Mouse (Mus musculus) adrenal gland, adult 2 months (tissue): ENCODE results near the gene Eif4a2. TPM values are rescaled to one million over a fixed set of nuclear protein-coding genes. Genes with fewer than 3 reads are reported as not detected.
"Not testable (repeated sequence)": the region's sequence is repeated elsewhere in the genome, so short reads cannot be mapped to it uniquely, and the experiment has no call there.

Source experiments
- DNase-seq: peaks from one replicate; pipeline ENCODE4 v3.0.0; 2021
- long read RNA-seq: library from polyadenylated mRNA; stranded (forward); transcript quantifications from one replicate; pipeline ENCODE4 v2.0.0, GENCODE M21; 2021
- polyA plus RNA-seq: library from polyadenylated mRNA; depleted of rRNA; stranded (reverse); fragments of >200 nt; gene quantifications from 2 replicates; pipeline ENCODE4 v1.2.3, GENCODE M21; 2012; rRNA removed
- total RNA-seq, 2 experiments: library from RNA; stranded (reverse); gene quantifications; 2 replicates each; pipeline ENCODE4 v1.2.3; 2021

Gene Eif4a2
- total RNA-seq (100 to 1,000 TPM; 474 to 617 TPM), polyA plus RNA-seq (24.3 and 27.9 TPM in 2 replicates)
- long read RNA-seq, transcript Eif4a2-203 (11 exons, 1,227 nt): minor isoform, 81 of 326 reads
- long read RNA-seq, transcript Eif4a2-201 (11 exons, 2,208 nt): major isoform, 185 of 326 reads
- long read RNA-seq, partial matches to known transcripts: 14 of 326 reads
- long read RNA-seq, other reads (novel, unspliced or antisense): 36 of 326 reads

DNA sequence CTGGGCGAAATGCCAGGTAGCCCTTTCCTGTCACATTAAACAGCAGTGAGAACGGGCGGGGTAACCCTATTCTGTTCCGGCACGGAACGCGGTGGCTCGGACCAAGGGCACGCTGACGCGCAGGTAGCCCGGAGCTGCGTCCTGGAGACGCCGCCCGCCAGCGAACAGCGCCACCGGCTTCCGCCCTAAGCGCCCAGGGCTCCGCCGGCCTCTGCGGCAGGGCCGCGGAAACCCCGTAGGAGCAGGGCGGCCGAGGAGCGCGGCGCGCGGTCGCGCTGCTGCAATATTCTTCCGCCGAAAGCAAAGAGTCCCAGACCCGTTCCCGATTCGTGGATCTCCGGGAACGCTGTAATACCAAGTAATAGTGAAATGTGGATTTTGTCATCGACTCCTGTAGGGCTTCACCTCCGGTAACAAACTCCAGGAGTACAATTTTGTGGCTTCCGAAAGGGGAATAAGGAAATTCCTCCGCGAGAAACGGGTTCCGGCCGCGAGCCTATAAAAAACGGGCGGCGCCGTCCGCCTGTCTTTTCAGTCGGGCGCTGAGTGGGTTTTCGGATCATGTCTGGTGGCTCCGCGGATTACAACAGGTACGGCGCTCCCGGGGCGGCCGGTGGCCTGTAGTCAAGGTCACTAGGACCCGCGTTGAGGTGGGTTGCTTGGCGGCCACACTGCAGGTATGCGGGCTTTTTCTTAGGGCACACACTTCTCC lies at the start of gene Eif4a2:
Gene Eif4a2, plus strand, starts transcription at position 214 of the 712 bp plus-strand sequence.
- DNase-seq: peak; percentile 96

DNA sequence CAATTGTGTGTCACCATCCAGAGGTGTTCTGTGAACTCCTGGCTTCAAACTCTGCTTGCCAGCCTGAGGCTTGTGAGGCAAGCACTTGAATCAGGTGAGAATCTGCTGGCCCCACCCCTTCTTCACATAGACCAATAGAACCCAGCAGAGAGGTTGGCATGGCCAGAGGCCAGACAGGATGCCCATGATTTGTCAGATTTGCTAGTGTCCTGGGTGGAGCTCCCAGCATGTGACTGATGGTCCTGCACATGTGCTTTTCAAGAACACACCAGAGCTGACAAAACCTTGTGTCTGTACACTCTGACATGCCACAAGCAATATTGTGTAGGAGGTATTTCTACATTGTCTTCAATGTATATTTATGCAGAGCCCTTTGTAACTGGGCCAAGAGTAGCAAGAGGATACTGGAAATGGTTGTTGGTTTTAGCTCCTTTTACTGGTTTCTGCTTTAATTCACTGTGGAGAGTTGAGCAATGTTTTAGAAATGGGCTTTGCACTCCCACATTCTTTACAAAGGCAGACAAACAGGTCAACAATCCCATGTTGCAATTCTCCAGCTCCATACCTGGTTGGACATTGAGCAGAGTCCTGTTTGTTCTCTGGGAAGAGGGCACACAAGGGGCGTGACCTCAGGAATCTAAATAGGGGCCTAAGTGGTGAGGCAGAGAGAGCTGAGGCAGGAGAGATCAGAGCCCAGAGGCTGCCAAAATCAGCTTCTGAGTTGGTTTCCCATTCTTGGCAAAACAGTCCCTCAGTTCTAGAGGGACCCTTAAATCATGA lies 49.4 kb upstream of the Eif4a2 start, which contains the start of gene Kng1:
Gene Kng1, plus strand, starts transcription at position 198 of the 780 bp plus-strand sequence.
- DNase-seq: not testable (repeated sequence)

DNA sequence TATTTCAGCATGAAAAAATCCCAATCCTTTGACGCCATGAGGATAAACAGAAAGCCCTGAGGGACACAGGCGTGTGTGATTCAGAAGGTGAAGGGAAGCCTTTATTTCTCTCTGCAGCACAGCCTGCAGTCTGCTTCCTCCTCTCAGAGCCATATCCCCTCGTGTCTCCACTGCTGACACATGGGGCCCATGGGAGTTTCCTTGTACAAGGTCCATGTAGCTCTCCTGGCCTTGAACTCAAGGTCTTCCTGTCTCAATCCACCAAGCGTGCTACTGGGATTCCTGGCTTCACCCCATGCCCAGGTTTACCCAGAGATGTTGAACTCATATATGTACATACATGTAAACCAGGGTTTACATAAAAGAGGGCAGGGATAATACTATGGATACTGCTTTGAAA lies 47.6 kb upstream of the Eif4a2 start:
- DNase-seq: not testable (repeated sequence)

DNA sequence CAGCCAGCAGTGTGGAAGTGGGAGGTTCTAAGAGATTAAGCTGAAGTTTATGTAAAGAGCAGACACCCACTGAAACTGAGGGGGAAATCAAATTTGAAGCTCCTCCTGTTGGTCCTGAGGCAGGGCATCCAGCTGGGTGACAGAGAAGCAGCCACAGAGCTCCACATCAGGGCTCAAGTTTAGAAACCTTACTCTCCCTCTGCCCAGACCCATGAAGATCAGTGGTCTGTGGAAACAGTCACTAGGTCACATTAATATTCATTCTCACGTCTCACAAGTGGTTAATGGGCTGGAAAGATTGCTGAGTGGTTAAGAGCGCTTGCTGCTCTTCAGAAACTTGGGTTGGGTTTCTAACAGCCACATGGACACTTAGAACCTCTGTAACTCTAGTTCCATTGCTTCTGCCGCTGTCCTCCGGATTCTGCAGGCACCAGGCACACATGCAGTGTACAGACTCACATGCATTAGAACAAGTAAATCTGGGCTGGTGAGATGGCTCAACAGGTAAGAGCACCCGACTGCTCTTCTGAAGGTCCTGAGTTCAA lies 46.4 kb upstream of the Eif4a2 start:
- DNase-seq: not testable (repeated sequence)

DNA sequence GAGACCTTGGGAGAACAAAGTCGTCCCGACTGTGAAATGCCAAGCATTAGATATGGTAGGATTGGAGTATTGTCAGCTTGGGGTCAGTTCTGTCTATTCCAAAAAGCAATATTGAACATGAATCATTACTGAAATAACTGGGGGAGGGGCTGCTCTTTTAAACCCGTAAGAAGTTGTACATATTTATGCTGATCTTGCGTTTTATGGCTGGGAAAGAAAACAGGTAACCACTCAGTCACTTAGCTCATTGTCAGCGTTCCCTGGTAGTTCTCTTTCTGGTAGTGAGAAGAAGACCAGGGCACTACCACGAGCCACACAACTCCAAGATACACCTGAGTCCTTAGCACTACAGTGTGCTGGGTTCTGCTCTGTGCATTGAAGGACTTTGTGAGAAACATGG lies 29.7 kb upstream of the Eif4a2 start:
- not testable (repeated sequence) for DNase-seq

DNA sequence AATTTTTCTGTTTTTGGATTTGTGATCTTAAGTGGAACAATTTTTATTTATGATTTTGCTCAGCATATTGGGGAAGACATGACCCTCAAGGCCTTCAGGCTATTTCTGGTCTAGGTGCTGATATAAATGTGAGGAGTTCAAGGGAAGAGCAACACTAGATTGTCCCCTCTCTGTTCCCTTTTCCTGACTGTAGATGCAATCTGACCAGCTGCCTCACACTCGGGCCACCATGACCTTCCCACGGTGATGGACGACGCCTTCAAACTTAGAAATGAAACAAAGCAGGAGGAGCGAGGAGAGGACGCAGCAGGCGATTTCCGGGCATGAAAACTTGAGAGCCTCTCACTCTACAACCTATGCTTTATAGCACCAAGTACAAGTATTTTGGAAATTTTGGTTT lies 20.1 kb upstream of the Eif4a2 start:
- not testable (repeated sequence) for DNase-seq

DNA sequence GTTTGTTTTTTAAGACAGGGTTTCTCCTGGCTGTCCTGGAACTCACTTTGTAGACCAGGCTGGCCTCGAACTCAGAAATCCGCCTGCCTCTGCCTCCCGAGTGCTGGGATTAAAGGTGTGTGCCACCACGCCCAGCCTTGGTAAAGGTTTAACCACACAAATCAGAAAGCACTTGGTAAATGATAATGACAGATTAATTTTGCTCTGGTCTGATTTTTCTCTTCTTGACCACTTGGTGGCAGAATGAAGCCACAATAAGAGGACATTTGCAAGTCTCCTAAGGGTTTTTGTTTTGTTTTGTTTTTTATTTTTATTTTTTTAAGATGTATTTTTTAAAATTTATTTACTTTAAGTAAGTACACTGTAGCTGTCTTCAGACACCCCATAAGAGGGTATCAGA lies 19.5 kb upstream of the Eif4a2 start:
- DNase-seq: not testable (repeated sequence)

DNA sequence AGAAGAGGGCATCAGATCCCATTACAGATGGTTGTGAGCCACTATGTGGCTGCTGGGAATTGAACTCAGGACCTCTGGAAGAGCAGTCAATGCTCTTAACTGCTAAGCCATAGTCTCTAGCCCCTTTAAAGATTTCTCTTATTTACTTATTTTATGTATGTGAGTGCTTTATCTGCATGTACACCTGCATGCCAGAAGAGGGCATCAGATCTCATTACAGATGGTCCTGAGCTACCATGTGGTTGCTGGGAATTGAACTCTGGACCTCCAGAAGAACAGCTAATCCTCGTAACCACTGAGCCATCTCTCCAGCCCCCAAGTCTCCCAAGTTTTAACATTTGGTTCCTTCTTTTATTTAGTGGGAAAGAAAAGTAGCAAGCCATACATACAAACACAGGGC lies 18.8 kb upstream of the Eif4a2 start:
- DNase-seq: not testable (repeated sequence)

DNA sequence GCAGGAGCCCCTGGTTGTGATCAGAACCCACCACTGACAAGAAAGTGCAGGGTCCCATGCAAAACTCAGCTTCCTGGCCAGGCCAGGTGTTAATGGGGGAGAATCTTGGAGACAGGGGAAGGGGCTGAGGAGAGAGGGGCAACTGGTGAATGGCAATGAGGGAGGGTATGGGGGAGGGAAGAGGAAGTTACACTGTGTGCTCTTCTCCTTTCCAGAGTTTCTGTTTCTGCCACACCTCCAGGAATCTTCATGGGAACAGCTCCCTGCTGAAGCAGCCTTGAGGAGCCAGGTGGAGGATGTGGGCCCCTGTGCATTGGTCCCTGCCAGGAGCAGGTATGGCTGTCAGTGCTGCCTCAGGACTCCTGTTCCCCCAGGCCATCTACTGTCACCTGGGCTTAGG lies 15.9 kb upstream of the Eif4a2 start:
- not testable (repeated sequence) for DNase-seq

DNA sequence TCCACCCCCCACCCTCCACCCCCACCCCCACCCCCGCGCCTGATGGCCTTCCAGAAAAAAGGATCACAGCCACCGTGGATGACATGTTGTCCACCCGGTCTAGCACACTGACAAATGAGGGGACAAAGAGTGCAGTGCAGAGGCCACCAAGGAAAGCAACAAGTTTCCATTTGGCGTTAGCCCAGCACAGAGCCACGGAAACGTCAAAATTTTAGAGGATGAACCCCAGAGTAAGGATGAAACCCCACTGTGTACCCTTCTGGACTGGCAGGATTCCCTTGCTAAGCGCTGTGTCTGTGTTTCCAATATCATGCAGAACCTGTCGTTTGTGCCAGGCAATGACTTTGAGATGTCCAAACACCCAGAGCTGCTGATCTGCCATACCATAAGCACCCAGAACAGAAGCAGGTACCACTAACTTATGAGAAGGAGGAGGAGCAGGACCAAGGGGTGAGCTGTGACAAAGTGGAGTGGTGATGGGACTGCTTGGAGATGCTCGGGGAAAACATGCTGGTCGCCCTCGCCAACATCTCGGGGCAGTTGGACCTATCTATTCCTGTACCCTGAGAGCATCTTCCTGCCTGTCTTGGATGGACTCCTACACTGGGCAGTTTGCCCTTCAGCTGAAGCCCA lies 13.8 kb upstream of the Eif4a2 start:
- no peak for DNase-seq

DNA sequence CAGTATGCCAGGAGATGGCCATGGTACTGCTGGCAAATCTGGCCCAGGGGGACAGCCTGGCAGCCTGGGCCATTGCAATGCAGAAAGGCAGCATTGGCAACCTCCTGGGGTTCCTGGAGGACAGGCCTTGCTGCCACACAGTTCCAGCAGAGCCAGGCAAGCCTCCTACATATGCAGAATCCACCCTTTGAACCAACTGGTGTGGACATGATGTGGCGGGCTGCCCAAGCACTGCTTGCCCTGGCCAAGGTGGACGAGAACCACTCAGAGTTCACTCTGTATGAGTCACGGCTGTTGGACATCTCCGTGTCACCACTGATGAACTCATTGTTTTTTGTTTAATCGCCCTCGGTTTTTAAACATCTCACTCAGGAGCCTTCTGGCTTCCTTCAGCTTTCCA lies 13.1 kb upstream of the Eif4a2 start:
- no peak for DNase-seq

DNA sequence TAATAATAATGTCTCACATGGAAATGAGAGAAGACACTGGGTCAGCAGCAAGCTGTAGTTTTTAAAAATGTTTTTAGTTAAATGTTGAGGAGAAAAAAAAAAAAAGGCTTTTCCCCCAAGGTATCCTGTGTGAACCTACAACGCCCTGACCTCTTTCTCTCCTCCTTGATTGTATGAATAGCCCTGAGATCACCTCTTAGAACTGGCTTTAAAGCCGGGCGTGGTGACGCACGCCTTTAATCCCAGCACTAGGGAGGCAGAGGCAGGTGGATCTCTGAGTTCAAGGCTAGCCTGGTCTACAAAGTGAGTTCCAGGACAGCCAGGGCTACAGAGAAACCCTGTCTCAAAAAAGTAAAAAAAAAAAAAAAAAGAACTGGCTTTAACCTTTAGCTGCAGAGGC lies 11.7 kb upstream of the Eif4a2 start:
- not testable (repeated sequence) for DNase-seq

DNA sequence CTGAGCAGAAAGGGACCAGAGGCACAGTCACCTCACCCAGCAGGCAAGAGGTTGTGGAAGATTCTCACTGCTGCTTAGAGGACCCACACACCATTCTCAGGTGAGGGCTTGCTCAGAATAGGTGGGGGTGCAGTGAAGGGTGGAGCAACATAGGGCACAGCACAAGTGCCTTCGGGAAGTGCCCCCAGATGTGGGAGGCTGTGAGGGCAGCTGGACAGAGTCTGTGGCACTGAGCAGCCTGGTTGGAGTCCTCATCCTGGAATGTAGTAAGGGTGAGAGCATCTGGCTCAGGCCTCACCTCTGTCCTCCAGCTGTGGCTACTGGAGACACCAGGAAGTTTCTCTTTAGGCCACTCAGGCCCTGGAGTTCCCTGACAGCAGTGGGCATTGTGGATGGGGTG lies 10.4 kb upstream of the Eif4a2 start:
- not testable (repeated sequence) for DNase-seq

DNA sequence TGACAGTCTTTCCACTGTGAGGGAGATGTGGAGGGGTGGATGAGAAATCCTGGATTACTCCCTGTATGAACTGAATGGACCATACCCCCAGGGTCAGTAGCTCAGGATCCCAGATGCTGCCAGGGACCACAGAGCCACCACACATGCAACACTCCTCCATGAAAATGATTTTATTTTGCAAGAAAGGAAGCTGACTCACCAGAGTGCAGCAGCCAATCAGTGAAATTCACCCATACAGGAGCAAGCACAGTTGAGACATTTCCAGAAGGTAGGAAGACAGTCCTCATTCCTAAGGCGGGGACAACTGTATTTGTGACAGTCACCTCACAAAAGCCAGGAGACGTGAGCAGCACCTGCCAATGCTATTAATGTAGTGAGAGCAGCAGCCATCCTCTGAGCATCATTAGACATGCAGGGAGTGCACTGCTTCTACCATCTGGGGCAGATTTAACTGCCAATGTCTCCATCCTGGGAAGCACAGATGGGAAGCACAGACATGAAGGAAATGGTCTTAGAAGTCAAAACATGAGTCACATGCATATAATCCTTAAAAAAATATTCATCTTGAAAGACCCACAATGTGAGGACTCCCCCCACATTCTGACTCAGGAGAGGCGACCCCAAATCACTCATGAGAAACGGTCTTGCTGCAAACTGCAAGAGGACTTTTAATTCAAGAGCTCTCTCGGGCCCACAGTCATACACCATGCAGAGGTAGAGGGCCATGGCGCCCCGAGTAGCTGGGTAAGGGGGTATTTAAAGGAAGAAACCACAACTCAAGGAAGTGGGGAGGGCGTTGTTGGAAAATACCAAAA lies 9.7 kb upstream of the Eif4a2 start:
- DNase-seq: not testable (repeated sequence)

DNA sequence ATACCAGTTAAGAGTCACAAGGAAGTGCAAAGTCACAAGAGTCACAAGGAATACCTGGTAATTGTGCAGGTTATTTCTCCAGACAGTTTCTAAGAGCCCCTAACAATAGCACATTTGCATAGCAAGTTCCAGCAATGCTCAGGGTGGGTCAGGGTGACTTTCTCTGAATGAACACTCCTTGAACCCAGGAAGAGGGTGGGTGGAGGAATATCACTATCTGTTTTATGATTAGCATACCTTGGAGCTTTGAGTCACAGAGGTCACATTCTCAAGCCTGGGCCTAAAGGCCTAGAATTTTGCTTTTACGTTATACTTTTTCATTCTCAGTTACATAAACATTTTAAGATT lies 9.2 kb upstream of the Eif4a2 start:
- DNase-seq: not testable (repeated sequence)

DNA sequence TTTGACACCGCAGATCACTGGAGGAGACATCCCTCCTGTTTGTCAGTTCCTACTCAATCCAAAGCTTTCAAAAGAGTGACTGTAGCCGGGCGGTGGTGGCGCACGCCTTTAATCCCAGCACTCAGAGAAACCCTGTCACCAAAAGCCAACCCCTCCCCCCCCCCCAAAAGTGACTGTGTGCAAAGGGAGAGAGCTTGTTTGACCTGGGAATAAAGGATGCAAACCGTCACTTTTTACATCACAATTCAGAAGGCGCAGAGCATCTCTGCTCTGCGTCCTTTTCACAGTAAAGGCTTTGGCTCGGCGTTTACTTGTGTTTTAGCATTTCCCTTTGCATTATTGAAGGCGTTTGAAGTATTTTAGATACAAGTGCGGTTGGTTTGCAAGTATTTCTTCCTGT lies 7.6 kb upstream of the Eif4a2 start:
- DNase-seq: no peak

DNA sequence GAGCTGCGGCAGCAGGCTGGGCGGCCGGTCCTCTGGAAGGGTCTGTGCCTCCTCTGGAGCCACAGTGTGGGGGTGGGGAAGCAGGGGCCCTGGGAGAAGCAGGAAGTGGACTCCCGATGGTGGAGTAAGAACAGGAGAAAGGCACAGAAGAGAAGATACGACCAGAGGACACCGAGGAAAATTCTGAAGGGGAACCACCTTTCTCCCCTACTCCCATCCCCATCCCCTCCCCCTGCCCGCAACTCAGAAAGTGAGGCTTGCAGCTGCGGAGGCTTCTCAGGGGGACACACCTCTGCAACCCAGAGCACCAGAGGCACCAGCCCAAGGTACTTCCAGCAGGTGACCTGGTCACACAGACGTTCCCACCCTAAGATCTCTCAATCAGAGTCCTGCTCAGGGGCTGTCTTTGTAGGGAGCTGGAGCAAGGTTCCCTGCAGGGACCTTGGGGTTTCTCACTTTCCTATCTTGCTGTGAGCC lies 7.1 kb upstream of the Eif4a2 start:
- DNase-seq: no peak

DNA sequence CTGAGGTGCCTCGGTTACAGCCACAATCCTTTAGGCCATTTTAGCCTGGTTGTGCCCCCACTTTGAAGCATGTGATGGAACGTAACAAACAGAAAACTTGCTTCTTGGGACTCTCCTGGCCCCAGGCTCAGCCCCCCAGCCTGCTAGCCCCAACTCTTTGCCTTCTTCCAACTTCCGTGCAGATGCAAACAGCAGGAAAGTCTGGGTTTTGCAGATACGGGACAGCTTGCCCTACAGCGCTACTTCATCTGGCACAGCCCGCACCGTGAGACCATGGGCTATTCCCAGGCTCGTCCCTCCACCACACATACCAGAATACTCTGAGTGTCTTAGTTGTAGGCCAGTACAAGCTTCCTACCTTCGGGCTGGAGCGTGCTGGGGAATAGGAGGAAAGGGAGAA lies 6.6 kb upstream of the Eif4a2 start:
- no peak for DNase-seq

DNA sequence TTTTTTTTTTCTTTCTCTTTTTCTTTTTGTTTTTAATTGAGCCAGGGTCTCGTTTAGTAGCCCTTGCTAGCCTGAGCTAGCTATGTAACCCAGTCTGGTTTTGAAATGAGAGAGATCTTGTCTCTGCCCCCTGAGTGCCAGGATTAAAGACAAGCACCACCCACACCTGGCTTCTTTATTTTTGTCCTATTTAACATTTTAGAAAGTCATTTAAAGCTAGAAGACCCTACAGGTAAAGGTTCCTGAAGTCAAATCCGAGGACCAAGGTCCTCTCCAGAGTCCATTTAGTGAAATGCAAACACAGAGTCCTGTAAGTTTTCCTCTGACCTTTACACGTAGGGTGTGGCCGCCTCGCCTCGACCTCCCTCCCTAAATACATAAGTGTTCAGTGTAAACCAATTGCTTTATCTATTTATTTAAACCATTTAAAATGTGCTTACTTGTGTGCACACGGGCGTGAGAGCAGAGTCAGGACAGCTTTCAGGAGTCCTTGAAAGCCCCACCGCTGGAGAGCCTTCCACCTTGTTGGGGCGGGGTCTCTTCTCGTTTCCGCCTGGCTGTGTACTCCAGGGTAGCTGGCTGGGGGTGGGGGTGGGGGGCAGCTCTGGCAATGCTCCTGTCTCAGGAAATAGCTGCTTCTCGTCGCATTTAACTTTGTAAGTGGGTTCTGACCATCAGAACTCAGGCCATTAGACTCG lies 4.8 kb upstream of the Eif4a2 start:
- DNase-seq: no peak

DNA sequence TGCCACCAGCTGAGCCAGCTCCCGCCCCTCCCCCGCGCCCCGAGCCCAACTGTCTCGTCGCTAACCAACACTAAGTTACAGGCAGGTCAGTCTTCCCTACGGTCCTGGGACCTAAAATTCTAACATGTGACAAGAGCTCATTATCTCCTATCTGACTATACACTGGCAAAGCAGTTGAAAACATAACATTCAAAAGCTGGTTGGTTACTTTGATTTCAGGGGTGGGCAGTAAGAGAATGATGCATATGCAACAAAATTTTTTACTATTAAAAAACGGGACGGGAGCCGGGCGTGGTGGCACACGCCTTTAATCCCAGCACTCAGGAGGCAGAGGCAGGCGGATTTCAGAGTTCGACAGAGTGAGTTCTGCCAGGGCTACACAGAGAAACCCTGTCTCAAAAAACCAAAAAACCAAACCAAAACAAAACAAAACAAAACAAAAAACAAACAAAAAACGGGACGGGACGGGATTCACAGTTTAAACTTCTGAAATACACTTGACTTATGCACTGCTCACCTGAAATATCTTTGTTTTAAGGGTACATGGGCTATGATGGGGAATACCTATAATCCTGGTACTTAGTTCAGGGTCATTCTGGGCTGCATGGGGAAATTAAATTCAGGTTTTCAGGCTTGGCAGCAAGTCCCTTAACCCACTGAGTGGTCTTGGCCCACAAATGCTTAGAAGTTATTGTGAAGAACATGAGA lies 4.1 kb upstream of the Eif4a2 start:
- DNase-seq: no peak
